ENCODE assay signal across 9 mouse cellular contexts in genomic region chr9:120777016-120777415, GRCm38 (mm10).
DNase-seq lines count a peak whose midpoint lies in the region; ATAC-seq and TF ChIP-seq lines count a peak whose summit lies in the region.
"Had no signal": no experiment of that assay in that cellular context is flagged by ENCODE, and none has a peak within 500 bp of the region (broad histone marks: within the 10 kb centered on the region; RNA-seq: fewer than 3 reads in every experiment).

No protein-coding gene starts in this region.

- H3K79me2 ChIP-seq in heart, adult 2 months (replicated peaks; ENCODE audit: control insufficient read depth, insufficient read depth, low read length): no peaks in the 10 kb centered on the region

- H3K27ac ChIP-seq in heart, adult 2 months: peak overlapping the region; percentile 88
- H3K27ac ChIP-seq in heart, embryonic 16.5 days (ENCODE audit: low read length): peak overlapping the region; percentile 66
- peak overlapping the region; percentile 63 for H3K27ac ChIP-seq in lung, postnatal 0 days (ENCODE audit: low read length)

- H3K4me1 ChIP-seq in heart, adult 2 months (ENCODE audit: control insufficient read depth, insufficient read depth, low read length): peaks cover 25% of the 10 kb centered on the region
- H3K4me1 ChIP-seq in heart, embryonic 16.5 days (ENCODE audit: control insufficient read depth, insufficient read depth, low read length): peaks cover 19% of the 10 kb centered on the region
- peaks cover 19% of the 10 kb centered on the region; the same call in 1 of the 2 replicates for H3K4me1 ChIP-seq in lung, postnatal 0 days (ENCODE audit: insufficient read depth, low read depth, low read length)

- intact Hi-C loops in heart, adult 2 months (cut with DNase I): loop anchor here (2.0 to 10.0 kb wide), 3 partner anchors 85 to 278 kb away; no protein-coding TSS in a partner anchor
- intact Hi-C loops in left cerebral cortex, postnatal 4 days (cut with DNase I): loop anchor here (10.0 kb wide), 1 partner anchor 158 kb away; no protein-coding TSS in a partner anchor

- peak; percentile 18 to 34 for DNase-seq in heart, adult 2 months
- DNase-seq in heart, postnatal 4 days: no peak
- DNase-seq in NIH3T3 (ENCODE audit: low read depth): peak; percentile 36
- DNase-seq in lung, postnatal 0 days (ENCODE audit: low spot score): peak; percentile 15
- no peak for DNase-seq in left cerebral cortex, postnatal 4 days
- DNase-seq in cerebellum, postnatal 14 days: no peak
- no peak for DNase-seq in adrenal gland, adult 18-20 months (ENCODE audit: low spot score in 2 of 2)

- no peaks in the 10 kb centered on the region; the same call in 1 of the 2 replicates for H3K36me3 ChIP-seq in heart, adult 2 months (ENCODE audit: control insufficient read depth, insufficient read depth, low read length)
- no peaks in the 10 kb centered on the region for H3K36me3 ChIP-seq in heart, embryonic 16.5 days (ENCODE audit: control insufficient read depth, insufficient read depth)
- H3K36me3 ChIP-seq in lung, postnatal 0 days (ENCODE audit: insufficient read depth, low read length): no peaks in the 10 kb centered on the region

- no peak for TF ChIP-seq CTCF in heart, adult 2 months (IDR thresholded peaks at IDR 0.05)
- TF ChIP-seq CTCF in lung, postnatal 0 days (IDR thresholded peaks at IDR 0.05): no peak

- TF ChIP-seq EP300 in heart, adult 2 months (IDR thresholded peaks at IDR 0.05; ENCODE audit: insufficient read depth, low read depth, low read length): no peak
- TF ChIP-seq EP300 in lung, postnatal 0 days (IDR thresholded peaks at IDR 0.05): no peak

- no peaks in the 10 kb centered on the region for H3K9me3 ChIP-seq in heart, embryonic 16.5 days (replicated peaks; ENCODE audit: control insufficient read depth, low read length)
- H3K9me3 ChIP-seq in lung, postnatal 0 days (ENCODE audit: low read length): no peaks in the 10 kb centered on the region

- no peak for TF ChIP-seq POLR2A in heart, adult 2 months (IDR thresholded peaks at IDR 0.05; ENCODE audit: insufficient read depth, low read depth, low read length)

- no peak overlapping the region for H3K4me3 ChIP-seq in heart, adult 2 months
- no peak overlapping the region for H3K4me3 ChIP-seq in heart, embryonic 16.5 days (ENCODE audit: low read length)
- H3K4me3 ChIP-seq in lung, postnatal 0 days (ENCODE audit: low read depth, low read length): no peak overlapping the region

- H3K27me3 ChIP-seq in heart, adult 2 months (ENCODE audit: control insufficient read depth, insufficient read depth, low read length): no peaks in the 10 kb centered on the region
- H3K27me3 ChIP-seq in heart, embryonic 16.5 days (ENCODE audit: control insufficient read depth, insufficient read depth, low read length): no peaks in the 10 kb centered on the region
- H3K27me3 ChIP-seq in lung, postnatal 0 days (replicated peaks; ENCODE audit: insufficient read depth, low read length): no peaks in the 10 kb centered on the region

- WGBS in heart, adult 2 months: 15% methylated on average over 6 of the region's 6 CpGs
- WGBS in heart, embryonic 16.5 days: 37% methylated on average over 6 of the region's 6 CpGs
- WGBS in lung, postnatal 0 days: 21% methylated on average over 6 of the region's 6 CpGs

- no peak for ATAC-seq in heart, embryonic 16.5 days (replicated peaks; ENCODE audit: extremely low read depth, insufficient read depth, low FRiP score)
- no peak for ATAC-seq in lung, postnatal 0 days
- ATAC-seq: hindbrain, embryonic 16.5 days had no signal

- no peak overlapping the region for H3K4me2 ChIP-seq in heart, embryonic 16.5 days (ENCODE audit: low read depth, low read length)
- H3K4me2 ChIP-seq in lung, postnatal 0 days (replicated peaks; ENCODE audit: low read depth, low read length): no peak overlapping the region

- H3K9ac ChIP-seq in heart, adult 2 months (ENCODE audit: low read depth, low read length): no peak overlapping the region
- H3K9ac ChIP-seq in heart, embryonic 16.5 days (ENCODE audit: low read length): no peak overlapping the region; the same call in 1 of the 2 replicates
- no peak overlapping the region for H3K9ac ChIP-seq in lung, postnatal 0 days (replicated peaks; ENCODE audit: low read depth)

Comparison
In these comparisons a context has a peak if more than half of its experiments do, and no peak if none do; other contexts are left out.
1. DNase-seq: peak in heart, adult 2 months (2 of 2), NIH3T3 (single experiment) and lung, postnatal 0 days (single experiment); none in heart, postnatal 4 days (single experiment), left cerebral cortex, postnatal 4 days (single experiment), cerebellum, postnatal 14 days (0 of 2) and adrenal gland, adult 18-20 months (0 of 2).
2. Peak in every context shown above with its lines, with median percentiles within 50 percentile points of each other: H3K27ac ChIP-seq.